Mouse (Mus musculus) gonadal fat pad, adult 2 months (tissue): Measurements from ENCODE around the gene Rab20. TPM values are rescaled to one million over a fixed set of nuclear protein-coding genes. Genes with fewer than 3 reads are reported as not detected.

Experiments used
- DNase-seq: peaks from one replicate; pipeline ENCODE4 v3.0.0-alpha.2; 2012; ENCODE audit warnings: low read depth
- polyA plus RNA-seq: library from polyadenylated mRNA; depleted of rRNA; stranded (reverse); fragments of >200 nt; gene quantifications from 2 replicates; pipeline ENCODE4 v1.2.3, GENCODE M21; 2012; rRNA removed

The Rab20 gene
- polyA plus RNA-seq, 1 experiment = 46.9 TPM

- DNase-seq = no peak
These were observed 72.6 kb downstream of the Rab20 start for GRCm38 (mm10) chr8:11405722-11406481.

- no peak for DNase-seq
These were observed 73.9 kb downstream of the Rab20 start for GRCm38 (mm10) chr8:11404614-11405013.

GRCm38 (mm10) chr8:11403813-11404212 lies 74.7 kb downstream of the Rab20 start:
- no peak for DNase-seq

Other genes starting within 250 kb of the Rab20 start
- 148 and 239 TPM in 2 replicates for gene Col4a2, start 165.9 kb downstream of the Rab20 start, polyA plus RNA-seq
- gene Col4a1, start 165.9 kb downstream of the Rab20 start, polyA plus RNA-seq = 368 and 759 TPM in 2 replicates
- 186 and 189 TPM in 2 replicates for gene Naxd, start 18.8 kb upstream of the Rab20 start, polyA plus RNA-seq
- gene Cars2, start 72.1 kb upstream of the Rab20 start, polyA plus RNA-seq = 36.2 and 39.0 TPM in 2 replicates
- gene Ing1, start 76.9 kb upstream of the Rab20 start, polyA plus RNA-seq = 16.2 and 21.7 TPM in 2 replicates
- gene Ankrd10, start 157.0 kb upstream of the Rab20 start, polyA plus RNA-seq = 58.8 and 66.0 TPM in 2 replicates
- 0.74 TPM in 1 of 2 replicates, not detected in the other for gene 1700016D06Rik, start 222.4 kb upstream of the Rab20 start, polyA plus RNA-seq
- 24.5 and 29.9 TPM in 2 replicates for gene Arhgef7, start 249.0 kb upstream of the Rab20 start, polyA plus RNA-seq